Mouse (Mus musculus): ENCODE measurements around the gene Cyp24a1. TPM values are rescaled to one million over a fixed set of nuclear protein-coding genes. Genes with fewer than 3 reads are reported as not detected.

Cyp24a1 gene
- polyA plus RNA-seq, 2 experiments: 0.03 TPM; not detected in 1

DNA sequence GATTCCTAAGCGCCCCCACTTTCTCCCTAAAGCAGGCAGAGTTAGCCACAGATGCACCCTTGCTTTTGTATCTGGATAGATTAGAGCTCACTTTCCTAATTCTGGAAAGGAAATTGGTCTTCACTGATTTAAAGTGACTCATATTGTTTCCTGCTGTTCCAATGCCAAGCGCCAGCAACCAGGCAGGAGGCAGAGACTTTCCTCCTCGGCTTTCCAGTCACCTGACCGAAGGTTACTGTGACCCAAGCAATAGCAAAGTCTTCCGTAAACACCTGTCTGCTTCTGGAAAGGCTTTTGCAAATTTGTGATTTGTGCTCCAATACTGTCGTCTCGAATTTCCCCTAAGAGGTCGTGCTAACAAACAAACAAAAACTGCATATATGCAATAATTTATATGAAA lies 1.1 kb upstream of the Cyp24a1 start:
- peaks cover 5% of the 10 kb centered on the region; the same call in 1 of the 2 replicates for H3K4me1 ChIP-seq (ENCODE audit: control insufficient read depth, insufficient read depth, low read length)
- H3K4me2 ChIP-seq (replicated peaks; ENCODE audit: low read depth, low read length, severe bottlenecking): no peak overlapping the region
- DNase-seq (ENCODE audit: low spot score) (no peak), ATAC-seq (ENCODE audit: low FRiP score, low read depth) (no peak)
- no peak for TF ChIP-seq POLR2A (IDR thresholded peaks at IDR 0.05; ENCODE audit: borderline replicate concordance, extremely low read depth, insufficient read depth, insufficient read length)
- peaks cover 58% of the 10 kb centered on the region for H3K27me3 ChIP-seq (ENCODE audit: control insufficient read depth, insufficient read depth, low read length)
- no peak overlapping the region for H3K27ac ChIP-seq (replicated peaks; ENCODE audit: low read depth, low read length)
- H3K4me3 ChIP-seq (replicated peaks; ENCODE audit: low read length): no peak overlapping the region
- no peaks in the 10 kb centered on the region for H3K36me3 ChIP-seq (ENCODE audit: control insufficient read depth, insufficient read depth, low read length)
- H3K9ac ChIP-seq (ENCODE audit: low read depth, low read length, severe bottlenecking): no peak overlapping the region
- 13% methylated on average over 8 of the region's 8 CpGs for WGBS
- H3K9me3 ChIP-seq (ENCODE audit: control insufficient read depth, low read length): no peaks in the 10 kb centered on the region

DNA sequence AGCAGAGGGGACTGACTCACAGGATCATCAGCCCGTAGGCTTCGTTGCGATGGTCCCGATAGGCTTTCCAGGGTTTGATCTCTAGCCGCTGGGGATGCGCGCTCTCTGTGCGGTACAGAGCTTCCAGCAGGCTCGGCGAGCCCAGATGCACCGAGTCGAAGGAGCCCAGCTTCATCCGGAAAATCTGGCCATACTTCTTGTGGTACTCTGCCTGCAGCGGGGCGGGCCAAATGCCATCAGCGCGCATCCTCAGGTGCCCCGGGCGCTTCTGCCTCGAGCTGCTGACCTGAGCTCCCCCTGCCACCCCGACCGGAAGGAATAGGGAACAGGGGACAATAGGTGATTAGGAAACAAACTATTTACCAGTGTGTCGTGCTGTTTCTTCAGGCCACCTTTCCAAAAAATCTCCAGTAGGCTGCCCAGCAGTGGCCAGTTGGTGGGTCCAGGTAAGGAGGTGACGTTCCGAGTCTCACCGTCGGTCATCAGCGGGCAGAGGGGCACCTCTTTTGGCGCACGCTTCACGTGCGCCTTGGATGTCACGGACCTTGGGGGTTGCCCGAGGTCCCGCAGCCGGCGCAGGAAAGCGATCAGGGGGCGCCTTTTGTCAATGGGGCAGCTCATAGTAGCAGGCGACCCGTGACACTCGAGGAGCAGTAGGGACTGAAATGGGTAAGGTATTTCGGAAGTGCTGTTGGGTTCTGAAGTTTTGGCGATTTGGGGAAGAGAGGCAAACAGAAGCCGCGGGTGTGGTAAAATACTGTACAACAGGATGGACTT lies 603 bp downstream of the Cyp24a1 start, which contains the start of gene Pfdn4:
Gene Pfdn4 (plus strand): TSS at position 275 of the 777 bp plus-strand sequence.
- no peak for TF ChIP-seq POLR2A (IDR thresholded peaks at IDR 0.05; ENCODE audit: borderline replicate concordance, extremely low read depth, insufficient read depth, insufficient read length)
- no peak within 1 kb of the TSS for H3K27ac ChIP-seq (replicated peaks; ENCODE audit: low read depth, low read length)
- H3K4me2 ChIP-seq (replicated peaks; ENCODE audit: low read depth, low read length, severe bottlenecking): peak within 1 kb of the TSS; percentile 45
- ATAC-seq (ENCODE audit: low FRiP score, low read depth): peak; percentile 57; the same call in 1 of the 2 replicates
- H3K9ac ChIP-seq (ENCODE audit: low read depth, low read length, severe bottlenecking): no peak within 1 kb of the TSS
- DNase-seq (ENCODE audit: low spot score): peak; percentile 68
- H3K27me3 ChIP-seq (ENCODE audit: control insufficient read depth, insufficient read depth, low read length): peaks cover 63% of the 10 kb centered on the region
- H3K9me3 ChIP-seq (ENCODE audit: control insufficient read depth, low read length): no peaks in the 10 kb centered on the region
- H3K4me1 ChIP-seq (ENCODE audit: control insufficient read depth, insufficient read depth, low read length): peaks cover 5% of the 10 kb centered on the region; the same call in 1 of the 2 replicates
- no peaks in the 10 kb centered on the region for H3K36me3 ChIP-seq (ENCODE audit: control insufficient read depth, insufficient read depth, low read length)
- H3K4me3 ChIP-seq (replicated peaks; ENCODE audit: low read length): peak within 1 kb of the TSS; percentile 22
- WGBS: under 1% methylated on average over 46 of the region's 46 CpGs

DNA sequence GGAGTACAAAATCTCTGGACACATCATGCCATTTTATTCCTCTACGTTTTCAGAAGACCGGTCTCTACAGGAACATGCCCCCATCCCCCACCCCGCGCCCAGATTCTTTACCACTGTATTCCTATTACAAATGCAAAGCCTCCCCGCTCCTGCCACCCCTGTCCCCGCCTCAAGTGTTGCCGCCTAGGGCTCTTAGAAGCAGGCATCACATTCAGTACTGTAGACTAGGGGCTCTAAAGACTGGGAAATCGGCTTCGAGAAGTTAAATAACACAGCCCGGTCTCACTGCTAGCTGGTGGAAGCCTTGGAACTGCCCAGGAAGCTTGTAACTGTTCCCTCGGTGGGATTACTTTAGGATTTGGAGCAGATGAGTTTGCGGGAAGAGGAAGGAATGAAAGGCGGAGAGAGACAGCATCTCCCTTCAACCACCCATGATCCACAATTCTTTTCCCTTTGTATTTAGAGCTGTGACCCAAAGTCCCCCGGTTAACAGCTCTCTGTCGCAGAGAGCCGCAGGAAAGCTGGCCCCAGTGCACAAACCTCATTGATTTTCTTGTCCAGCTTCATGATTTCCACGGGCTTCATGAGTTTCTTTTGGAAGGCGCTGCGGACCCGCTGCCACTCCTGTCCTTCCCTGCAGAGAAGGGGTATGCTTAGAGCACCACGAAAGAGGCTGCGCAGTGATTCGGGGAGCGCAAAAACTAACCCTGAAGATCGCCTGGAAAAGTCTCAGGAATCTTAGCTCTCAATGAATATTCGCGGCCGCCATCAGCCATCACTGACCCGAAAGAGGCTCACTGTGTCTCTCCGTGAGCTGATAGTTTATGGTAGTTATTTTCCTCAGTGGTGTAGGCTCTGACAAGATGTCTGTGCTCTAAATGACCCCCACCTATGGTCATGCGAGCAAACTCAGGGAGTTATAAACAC lies 1.9 kb downstream of the Cyp24a1 start:
- no peak for ATAC-seq (ENCODE audit: low FRiP score, low read depth)
- no peak overlapping the region for H3K9ac ChIP-seq (ENCODE audit: low read depth, low read length, severe bottlenecking)
- H3K9me3 ChIP-seq (ENCODE audit: control insufficient read depth, low read length): no peaks in the 10 kb centered on the region
- no peak for TF ChIP-seq POLR2A (IDR thresholded peaks at IDR 0.05; ENCODE audit: borderline replicate concordance, extremely low read depth, insufficient read depth, insufficient read length)
- H3K4me2 ChIP-seq (replicated peaks; ENCODE audit: low read depth, low read length, severe bottlenecking): no peak overlapping the region
- peaks cover 5% of the 10 kb centered on the region; the same call in 1 of the 2 replicates for H3K4me1 ChIP-seq (ENCODE audit: control insufficient read depth, insufficient read depth, low read length)
- peaks cover 63% of the 10 kb centered on the region for H3K27me3 ChIP-seq (ENCODE audit: control insufficient read depth, insufficient read depth, low read length)
- DNase-seq (ENCODE audit: low spot score): no peak
- H3K36me3 ChIP-seq (ENCODE audit: control insufficient read depth, insufficient read depth, low read length): no peaks in the 10 kb centered on the region
- WGBS: 6% methylated on average over 31 of the region's 31 CpGs
- no peak overlapping the region for H3K27ac ChIP-seq (replicated peaks; ENCODE audit: low read depth, low read length)
- H3K4me3 ChIP-seq (replicated peaks; ENCODE audit: low read length): no peak overlapping the region; the same call in 1 of the 2 replicates

DNA sequence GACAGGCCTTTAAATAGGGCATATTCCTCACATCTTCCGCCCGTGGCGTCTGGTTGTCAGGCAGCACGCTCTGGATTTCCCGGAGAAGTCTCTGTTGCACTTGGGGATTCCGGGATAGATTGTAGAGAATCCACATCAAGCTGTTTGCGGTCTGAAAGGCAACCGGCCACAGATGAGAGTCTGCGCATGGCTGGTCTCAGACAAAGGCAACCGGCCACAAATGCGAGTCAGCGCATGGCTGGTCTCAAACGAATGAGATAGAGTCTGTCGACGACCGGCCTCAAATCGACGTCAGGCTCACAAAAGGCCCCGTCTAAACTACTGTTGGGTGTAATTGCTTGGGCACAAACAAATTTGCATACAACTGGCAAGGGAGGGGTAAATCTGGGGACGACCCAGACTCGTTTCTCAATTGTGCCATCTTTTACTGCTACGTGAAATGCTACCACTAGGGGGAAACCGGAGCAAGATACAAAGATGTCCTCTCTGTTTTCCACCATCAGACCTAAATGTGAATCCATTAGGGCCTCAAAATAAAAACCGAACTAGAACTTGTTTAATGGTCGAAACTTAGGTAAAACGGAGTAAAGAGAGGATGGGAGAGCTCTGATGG lies 8.9 kb downstream of the Cyp24a1 start:
- no peak for ATAC-seq (ENCODE audit: low FRiP score, low read depth)
- no peaks in the 10 kb centered on the region for H3K9me3 ChIP-seq (ENCODE audit: control insufficient read depth, low read length)
- DNase-seq (ENCODE audit: low spot score): no peak
- 60% methylated on average over 26 of the region's 26 CpGs for WGBS
- TF ChIP-seq POLR2A (IDR thresholded peaks at IDR 0.05; ENCODE audit: borderline replicate concordance, extremely low read depth, insufficient read depth, insufficient read length): no peak
- H3K4me1 ChIP-seq (ENCODE audit: control insufficient read depth, insufficient read depth, low read length): no peaks in the 10 kb centered on the region
- H3K9ac ChIP-seq (ENCODE audit: low read depth, low read length, severe bottlenecking): no peak overlapping the region
- no peak overlapping the region for H3K27ac ChIP-seq (replicated peaks; ENCODE audit: low read depth, low read length)
- no peak overlapping the region for H3K4me2 ChIP-seq (replicated peaks; ENCODE audit: low read depth, low read length, severe bottlenecking)
- H3K4me3 ChIP-seq (replicated peaks; ENCODE audit: low read length): no peak overlapping the region
- H3K36me3 ChIP-seq (ENCODE audit: control insufficient read depth, insufficient read depth, low read length): no peaks in the 10 kb centered on the region
- H3K27me3 ChIP-seq (ENCODE audit: control insufficient read depth, insufficient read depth, low read length): peaks cover 5% of the 10 kb centered on the region; the same call in 1 of the 2 replicates

DNA sequence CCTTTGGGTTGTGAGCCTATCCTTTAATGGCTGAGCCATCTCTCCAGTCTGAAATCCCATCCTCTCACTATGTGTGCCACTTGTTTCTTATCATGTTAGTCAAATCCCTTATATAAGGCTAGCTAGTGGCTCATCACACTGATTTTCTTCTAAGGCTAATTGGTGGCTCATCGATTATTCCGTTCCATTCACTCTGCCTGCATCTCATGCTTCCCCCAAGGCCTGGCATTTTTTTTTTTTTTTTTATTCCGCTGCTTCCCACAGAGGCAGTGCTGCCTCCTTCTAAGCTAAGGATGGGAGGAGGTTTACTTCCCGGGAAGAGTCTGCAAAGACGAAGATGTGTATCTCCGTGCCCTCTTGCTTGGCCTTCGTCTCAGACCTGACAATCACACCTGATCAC lies 9.7 kb downstream of the Cyp24a1 start:
- no peak for DNase-seq (ENCODE audit: low spot score)
- Histone ChIP-seq H3K27ac (replicated peaks; ENCODE audit: low read depth, low read length) (no peak overlapping the region), H3K36me3 (ENCODE audit: control insufficient read depth, insufficient read depth, low read length) (no peaks in the 10 kb centered on the region), H3K4me2 (replicated peaks; ENCODE audit: low read depth, low read length, severe bottlenecking) (no peak overlapping the region), H3K4me1 (ENCODE audit: control insufficient read depth, insufficient read depth, low read length) (no peaks in the 10 kb centered on the region), H3K9ac (ENCODE audit: low read depth, low read length, severe bottlenecking) (no peak overlapping the region), H3K4me3 (replicated peaks; ENCODE audit: low read length) (no peak overlapping the region), H3K27me3 (ENCODE audit: control insufficient read depth, insufficient read depth, low read length) (no peaks in the 10 kb centered on the region), H3K9me3 (ENCODE audit: control insufficient read depth, low read length) (no peaks in the 10 kb centered on the region)
- no peak for ATAC-seq (ENCODE audit: low FRiP score, low read depth)
- TF ChIP-seq POLR2A (IDR thresholded peaks at IDR 0.05; ENCODE audit: borderline replicate concordance, extremely low read depth, insufficient read depth, insufficient read length): no peak
- WGBS: 80% methylated on average over 7 of the region's 7 CpGs

Data from limb, embryonic 14.5 days (tissue).